Mouse (Mus musculus) limb, embryonic 11.5 days (tissue): ENCODE measurements around the gene Phldb3. TPM values are rescaled to one million over a fixed set of nuclear protein-coding genes. Genes with fewer than 3 reads are reported as not detected.

Source experiments
- ATAC-seq: fragments of 200-750 bp; cut with Nextera tagmentation; 2 replicates; pipeline ENCODE4 v1.8.0; 2017; ENCODE audit warnings: low read depth; ENCODE audit not compliant: insufficient number of reproducible peaks, low FRiP score, low TSS enrichment
- DNase-seq: peaks from one replicate; pipeline ENCODE4 v3.0.0-alpha.2; 2015; ENCODE audit warnings: low spot score
- H3K27ac ChIP-seq: fragments of 300-500 bp; sonication (generic); replicated peaks from 2 replicates; pipeline ENCODE4 v1.5.1; 2014; ENCODE audit warnings: low read depth, mild to moderate bottlenecking, low read length
- H3K27me3 ChIP-seq: fragments of 300-500 bp; sonication (generic); 2 replicates; pipeline ENCODE4 v1.6.1; 2014; ENCODE audit warnings: mild to moderate bottlenecking, low read length, mixed read lengths; ENCODE audit not compliant: control insufficient read depth, insufficient read depth
- H3K36me3 ChIP-seq: fragments of 300-500 bp; sonication (generic); 2 replicates; pipeline ENCODE4 v1.6.1; 2014; ENCODE audit warnings: mild to moderate bottlenecking, low read length, moderate library complexity, mixed read lengths; ENCODE audit not compliant: control insufficient read depth, insufficient read depth
- H3K4me1 ChIP-seq: fragments of 300-500 bp; sonication (generic); 2 replicates; pipeline ENCODE4 v1.6.1; 2014; ENCODE audit warnings: low read length, mixed read lengths; ENCODE audit not compliant: control insufficient read depth, insufficient read depth
- H3K4me2 ChIP-seq: fragments of 300-500 bp; sonication (generic); 2 replicates; pipeline ENCODE4 v1.6.1; 2014; ENCODE audit warnings: low read depth, mild to moderate bottlenecking, moderate library complexity; ENCODE audit not compliant: severe bottlenecking
- H3K4me3 ChIP-seq: fragments of 300-500 bp; sonication (generic); 2 replicates; pipeline ENCODE4 v1.5.1; 2014; ENCODE audit warnings: low read depth, low read length
- H3K9ac ChIP-seq: fragments of 300-500 bp; sonication (generic); 2 replicates; pipeline ENCODE4 v1.6.1; 2014; ENCODE audit warnings: mild to moderate bottlenecking, low read length
- H3K9me3 ChIP-seq: fragments of 300-500 bp; sonication (generic); 2 replicates; pipeline ENCODE4 v1.6.1; 2016; ENCODE audit warnings: low read length; ENCODE audit not compliant: control insufficient read depth
- WGBS: fragments of 180-500 bp; shearing (Covaris S2); extraction: QIAGEN DNeasy Blood & Tissue Kit; methylation state at CpG from one replicate; pipeline ENCODE4 v1.1.7; 2014; 5-methylcytosine and 5-hydroxymethylcytosine counted together
- polyA plus RNA-seq: library from polyadenylated mRNA; unstranded; fragments of >200 nt; fragmentation: Nextera tagmentation; extraction: Ambion mirVana; gene quantifications from 2 replicates; pipeline ENCODE4 v1.2.1, GENCODE M21; 2014

Gene Phldb3
- polyA plus RNA-seq, 1 experiment from 2014 or later = 0.16 TPM

- Histone ChIP-seq H3K9ac (no peak overlapping the region), H3K36me3 (no peaks in the 10 kb centered on the region), H3K9me3 (no peaks in the 10 kb centered on the region), H3K27ac (no peak overlapping the region), H3K4me2 (no peak overlapping the region), H3K4me3 (no peak overlapping the region), H3K27me3 (no peaks in the 10 kb centered on the region), H3K4me1 (no peaks in the 10 kb centered on the region)
- 63% methylated on average over 4 of the region's 4 CpGs for WGBS
- ATAC-seq (no peak), DNase-seq (no peak)
These were observed 19.1 kb downstream of the Phldb3 start for GRCm38 (mm10) chr7:24629672-24630071.

- H3K36me3 ChIP-seq = no peaks in the 10 kb centered on the region
- H3K9me3 ChIP-seq = no peaks in the 10 kb centered on the region
- no peak overlapping the region for H3K27ac ChIP-seq
- no peak overlapping the region for H3K4me2 ChIP-seq
- ATAC-seq (no peak), DNase-seq (no peak)
- H3K4me3 ChIP-seq = no peak overlapping the region
- H3K9ac ChIP-seq = no peak overlapping the region
- H3K27me3 ChIP-seq = no peaks in the 10 kb centered on the region
- H3K4me1 ChIP-seq = no peaks in the 10 kb centered on the region
- 75% methylated on average over 10 of the region's 10 CpGs for WGBS
These were observed 19.7 kb downstream of the Phldb3 start for GRCm38 (mm10) chr7:24630116-24630880.

- no peak within 1 kb of the TSS for H3K9ac ChIP-seq
- no peak within 1 kb of the TSS for H3K27ac ChIP-seq
These were observed 25.7 kb downstream of the Phldb3 start, which contains the start of gene Lypd3 for GRCm38 (mm10) chr7:24636264-24636663. Gene Lypd3, plus strand, starts transcription at chr7:24636550.

GRCm38 (mm10) chr7:24637046-24637445, 26.5 kb downstream of the Phldb3 start:
- Histone ChIP-seq H3K9me3 (no peaks in the 10 kb centered on the region), H3K9ac (no peak overlapping the region), H3K27me3 (peaks cover 50% of the 10 kb centered on the region), H3K4me3 (peak overlapping the region; percentile 10; the same call in 1 of the 2 replicates), H3K36me3 (no peaks in the 10 kb centered on the region), H3K27ac (no peak overlapping the region), H3K4me1 (no peaks in the 10 kb centered on the region), H3K4me2 (no peak overlapping the region)
- peak; percentile 58; the same call in 1 of the 2 replicates for ATAC-seq
- 2% methylated on average over 18 of the region's 18 CpGs for WGBS
- no peak for DNase-seq

More at GRCm38 (mm10) chr7:24636264-24636663, 25.7 kb downstream of the Phldb3 start, which contains the start of gene Lypd3:
- WGBS = 14% methylated on average over 15 of the region's 15 CpGs
- Histone ChIP-seq H3K27me3 (peaks cover 48% of the 10 kb centered on the region), H3K4me1 (no peaks in the 10 kb centered on the region), H3K4me2 (no peak within 1 kb of the TSS), H3K9me3 (no peaks in the 10 kb centered on the region), H3K36me3 (no peaks in the 10 kb centered on the region), H3K4me3 (peak within 1 kb of the TSS; percentile 10; the same call in 1 of the 2 replicates)
- ATAC-seq = no peak
- DNase-seq = no peak

GRCm38 (mm10) chr7:24638026-24638856, 27.7 kb downstream of the Phldb3 start:
- Histone ChIP-seq H3K27me3 (peaks cover 50% of the 10 kb centered on the region), H3K9ac (no peak overlapping the region), H3K27ac (no peak overlapping the region), H3K4me2 (peak overlapping the region; percentile 57), H3K36me3 (no peaks in the 10 kb centered on the region), H3K4me3 (peak overlapping the region; percentile 30), H3K9me3 (no peaks in the 10 kb centered on the region), H3K4me1 (no peaks in the 10 kb centered on the region)
- DNase-seq (no peak), ATAC-seq (0 out of 2 replicates have a peak, but pooled peaks have one; percentile 8)
- WGBS = 4% methylated on average over 35 of the region's 35 CpGs

- no peak for ATAC-seq
- DNase-seq = no peak
- Histone ChIP-seq H3K27ac (no peak overlapping the region), H3K9me3 (no peaks in the 10 kb centered on the region), H3K36me3 (no peaks in the 10 kb centered on the region), H3K4me2 (no peak overlapping the region), H3K27me3 (peaks cover 52% of the 10 kb centered on the region), H3K4me3 (no peak overlapping the region), H3K9ac (no peak overlapping the region), H3K4me1 (no peaks in the 10 kb centered on the region)
- 66% methylated on average over 13 of the region's 13 CpGs for WGBS
These were observed 29.9 kb downstream of the Phldb3 start for GRCm38 (mm10) chr7:24640450-24640849.

GRCm38 (mm10) chr7:24642491-24642890, 31.9 kb downstream of the Phldb3 start:
- no peak overlapping the region for H3K27ac ChIP-seq
- 9% methylated on average over 9 of the region's 9 CpGs for WGBS
- ATAC-seq = no peak
- no peak overlapping the region for H3K9ac ChIP-seq
- peak; percentile 71 for DNase-seq
- no peaks in the 10 kb centered on the region for H3K9me3 ChIP-seq
- no peaks in the 10 kb centered on the region for H3K4me1 ChIP-seq
- H3K36me3 ChIP-seq = no peaks in the 10 kb centered on the region
- H3K27me3 ChIP-seq = peaks cover 33% of the 10 kb centered on the region
- no peak overlapping the region for H3K4me3 ChIP-seq
- no peak overlapping the region for H3K4me2 ChIP-seq

GRCm38 (mm10) chr7:24644492-24644891, 33.9 kb downstream of the Phldb3 start:
- no peak for ATAC-seq
- Histone ChIP-seq H3K9ac (no peak overlapping the region), H3K27ac (no peak overlapping the region), H3K4me1 (no peaks in the 10 kb centered on the region), H3K27me3 (peaks cover 17% of the 10 kb centered on the region), H3K4me3 (no peak overlapping the region), H3K36me3 (no peaks in the 10 kb centered on the region), H3K4me2 (no peak overlapping the region), H3K9me3 (no peaks in the 10 kb centered on the region)
- no peak for DNase-seq
- 87% methylated on average over 6 of the region's 6 CpGs for WGBS
